Mouse (Mus musculus) CH12.LX (cell line): ENCODE data around the gene Brd2. TPM values are rescaled to one million over a fixed set of nuclear protein-coding genes. Genes with fewer than 3 reads are reported as not detected.

ENCODE experiments used
- DNase-seq: peaks from one replicate; pipeline ENCODE4 v3.0.0-alpha.2; 2013; ENCODE audit errors: extremely low read depth
- H3K27ac ChIP-seq: 2 replicates; pipeline ENCODE4 v1.5.1; 2012; ENCODE audit warnings: low read depth, mild to moderate bottlenecking, control low read depth, moderate library complexity; ENCODE audit not compliant: insufficient read depth
- H3K27me3 ChIP-seq: replicated peaks from 2 replicates; pipeline ENCODE3; 2012; ENCODE audit warnings: inconsistent platforms
- H3K36me3 ChIP-seq, 2 experiments: replicated peaks in 1 of 2; 2 replicates each; pipeline versions ENCODE3 to v1.6.1; 2012; ENCODE audit warnings: inconsistent platforms in 1 of 2, low read length in 1 of 2, mild to moderate bottlenecking in 1 of 2, mixed read lengths in 1 of 2, moderate library complexity in 1 of 2; ENCODE audit not compliant: control insufficient read depth in 1 of 2, insufficient read depth in 1 of 2
- H3K4me1 ChIP-seq, 2 experiments: 2 replicates each; pipeline ENCODE4 v1.6.1; 2012; ENCODE audit warnings: inconsistent platforms in 1 of 2, moderate library complexity in 1 of 2; ENCODE audit not compliant: insufficient read depth in 2 of 2, control insufficient read depth in 1 of 2
- H3K4me2 ChIP-seq: 2 replicates; pipeline ENCODE4 v1.6.1; 2012; ENCODE audit warnings: low read depth, mild to moderate bottlenecking, control low read depth; ENCODE audit not compliant: poor library complexity, insufficient read depth, severe bottlenecking
- H3K4me3 ChIP-seq, 3 experiments: fragments of 150-350 bp in 1 of 3; sonication (generic) in 1 of 3; replicated peaks in 1 of 3; 2 replicates each; pipeline versions ENCODE3 to v1.5.1; 2011 to 2012; ENCODE audit warnings: low read depth in 2 of 3, low read length in 2 of 3, mild to moderate bottlenecking in 2 of 3, moderate library complexity in 2 of 3, control low read depth in 1 of 3, improper control_type of control experiment in 1 of 3, inconsistent platforms in 1 of 3, mixed read lengths in 1 of 3; ENCODE audit not compliant: poor library complexity in 1 of 3
- H3K79me2 ChIP-seq: replicated peaks from 2 replicates; pipeline ENCODE4 v1.6.1; 2012; ENCODE audit warnings: mild to moderate bottlenecking, moderate library complexity; ENCODE audit not compliant: control insufficient read depth, poor library complexity, insufficient read depth, severe bottlenecking; ENCODE audit errors: extremely low read depth
- H3K9ac ChIP-seq: 2 replicates; pipeline ENCODE4 v1.6.1; 2012; ENCODE audit warnings: low read depth, mild to moderate bottlenecking, control low read depth, moderate library complexity; ENCODE audit not compliant: insufficient read depth
- H3K9me3 ChIP-seq: replicated peaks from 2 replicates; pipeline ENCODE3; 2012; ENCODE audit warnings: low read length, inconsistent platforms, mixed read lengths
- BHLHE40 ChIP-seq: IDR thresholded peaks from 2 replicates; pipeline ENCODE4 v1.6.1; 2011; ENCODE audit warnings: mild to moderate bottlenecking, low read depth, low read length, improper control_type of control experiment
- CHD1 ChIP-seq: IDR thresholded peaks from 2 replicates; pipeline ENCODE4 v1.6.1; 2012; ENCODE audit warnings: low read depth, low read length, improper control_type of control experiment, inconsistent platforms
- ELF1 ChIP-seq: IDR thresholded peaks from 2 replicates; pipeline ENCODE4 v1.6.1; 2014; ENCODE audit warnings: low read depth, mild to moderate bottlenecking, inconsistent platforms, low read length, improper control_type of control experiment
- ETS1 ChIP-seq: conservative IDR thresholded peaks from 2 replicates; pipeline ENCODE4 v1.6.1; 2012; ENCODE audit warnings: low read depth, mild to moderate bottlenecking, inconsistent platforms, low read length, improper control_type of control experiment, moderate library complexity
- GABPA ChIP-seq: IDR thresholded peaks from 2 replicates; pipeline ENCODE4 v1.6.1; 2012; ENCODE audit warnings: low read depth, low read length, improper control_type of control experiment, inconsistent platforms; ENCODE audit not compliant: insufficient replicate concordance
- IRF4 ChIP-seq: IDR thresholded peaks from 2 replicates; pipeline ENCODE4 v1.6.1; 2014; ENCODE audit warnings: low read depth, mild to moderate bottlenecking, inconsistent platforms, low read length, improper control_type of control experiment
- JUN ChIP-seq: IDR thresholded peaks from 2 replicates; pipeline ENCODE4 v1.6.1; 2011; ENCODE audit warnings: low read depth, mild to moderate bottlenecking, low read length, improper control_type of control experiment, moderate library complexity; ENCODE audit not compliant: insufficient read depth
- JUND ChIP-seq: conservative IDR thresholded peaks from 2 replicates; pipeline ENCODE4 v1.6.1; 2011; ENCODE audit warnings: low read depth, low read length, improper control_type of control experiment
- KAT2A ChIP-seq: IDR thresholded peaks from 2 replicates; pipeline ENCODE4 v1.6.1; 2012; ENCODE audit warnings: low read length, improper control_type of control experiment, inconsistent platforms; ENCODE audit not compliant: insufficient replicate concordance
- MAX ChIP-seq: IDR thresholded peaks from 2 replicates; pipeline ENCODE4 v1.6.1; 2011; ENCODE audit warnings: low read length, improper control_type of control experiment
- MEF2A ChIP-seq: IDR thresholded peaks from 2 replicates; pipeline ENCODE4 v1.6.1; 2014; ENCODE audit warnings: low read depth, mild to moderate bottlenecking, inconsistent platforms, low read length, improper control_type of control experiment, borderline replicate concordance
- MXI1 ChIP-seq: IDR thresholded peaks from 2 replicates; pipeline ENCODE4 v1.6.1; 2011; ENCODE audit warnings: mild to moderate bottlenecking, low read depth, low read length, improper control_type of control experiment
- MYC ChIP-seq: IDR thresholded peaks from 2 replicates; pipeline ENCODE4 v1.6.1; 2011; ENCODE audit warnings: low read depth, mild to moderate bottlenecking, improper control_type of control experiment, low read length
- NELFE ChIP-seq: IDR thresholded peaks from 2 replicates; pipeline ENCODE4 v1.6.1; 2011; ENCODE audit warnings: low read depth, low read length, improper control_type of control experiment
- POLR2A ChIP-seq: IDR thresholded peaks from 2 replicates; pipeline ENCODE4 v1.6.1; 2011; ENCODE audit warnings: low read depth, mild to moderate bottlenecking, improper control_type of control experiment, low read length
- SIN3A ChIP-seq: IDR thresholded peaks from 2 replicates; pipeline ENCODE4 v1.6.1; 2012; ENCODE audit warnings: low read length, improper control_type of control experiment, inconsistent platforms
- SMC3 ChIP-seq: IDR thresholded peaks from 2 replicates; pipeline ENCODE4 v1.6.1; 2011; ENCODE audit warnings: low read depth, low read length, improper control_type of control experiment
- TBP ChIP-seq: conservative IDR thresholded peaks from 2 replicates; pipeline ENCODE4 v1.6.1; 2011; ENCODE audit warnings: low read depth, low read length, improper control_type of control experiment
- UBTF ChIP-seq: IDR thresholded peaks from 2 replicates; pipeline ENCODE4 v1.6.1; 2012; ENCODE audit warnings: low read depth, mild to moderate bottlenecking, inconsistent platforms, low read length, improper control_type of control experiment, moderate library complexity
- USF1 ChIP-seq: IDR thresholded peaks from 2 replicates; pipeline ENCODE4 v1.6.1; 2014; ENCODE audit warnings: low read depth, mild to moderate bottlenecking, inconsistent platforms, low read length, improper control_type of control experiment
- USF2 ChIP-seq: conservative IDR thresholded peaks from 2 replicates; pipeline ENCODE4 v1.6.1; 2011; ENCODE audit warnings: low read depth, low read length, improper control_type of control experiment
- ZC3H11A ChIP-seq: IDR thresholded peaks from 2 replicates; pipeline ENCODE4 v1.6.1; 2012; ENCODE audit warnings: low read depth, mild to moderate bottlenecking, inconsistent platforms, low read length, improper control_type of control experiment
- ZNF384 ChIP-seq: IDR thresholded peaks from 2 replicates; pipeline ENCODE4 v1.6.1; 2012; ENCODE audit warnings: low read depth, low read length, improper control_type of control experiment, inconsistent platforms
- dilution Hi-C: fragments of 300-500 bp; cut with MboI; formaldehyde crosslinking; loops from 2 replicates; pipeline ENCODE4 v1.14.3; 2020; ENCODE audit warnings: low sequenced_read_pairs; ENCODE audit not compliant: extremely low pct_unique_long_range_greater_than_20kb, extremely low pct_ligation_motif_present
- in situ Hi-C: fragments of 300-500 bp; cut with MboI; formaldehyde crosslinking; loops from 3 replicates; pipeline ENCODE4 v1.14.3; 2019; ENCODE audit warnings: low sequenced_read_pairs, low pct_ligation_motif_present, low pct_unique_long_range_greater_than_20kb, mixed read lengths
- polyA plus RNA-seq: library from polyadenylated mRNA; unstranded; fragments of >175 nt; gene quantifications from 2 replicates; pipeline ENCODE4 v1.2.1, GENCODE M21; 2012; ENCODE audit warnings: low read depth; ENCODE audit not compliant: insufficient read length
- total RNA-seq, 2 experiments: library from RNA; depleted of rRNA; stranded (reverse); fragments of 300-350 nt in 1 of 2; fragments of >200 nt in 1 of 2; gene quantifications; 2 replicates each; pipeline ENCODE4 v1.2.3; 2012 to 2014

The Brd2 gene
- total and polyA plus RNA-seq, 3 experiments, result 101 to 247 (median 141) TPM

- in situ Hi-C loops, result no loop called here
- Histone ChIP-seq H3K9me3 (no peaks in the 10 kb centered on the region), H3K27ac (no peak overlapping the region), H3K4me1 (peaks cover 5 to 48% of the 10 kb centered on the region in 2 experiments), H3K79me2 (no peaks in the 10 kb centered on the region), H3K36me3 (peaks cover 6 to 37% of the 10 kb centered on the region in 2 experiments)
- no peak for DNase-seq
- TF ChIP-seq SMC3, result no peak
- no peak for TF ChIP-seq MAX
- no peak for TF ChIP-seq SIN3A
- no peak for TF ChIP-seq GABPA
- no peak for TF ChIP-seq MYC
- TF ChIP-seq NELFE, result no peak
- TF ChIP-seq JUND, result no peak
- no peak for TF ChIP-seq MXI1
- TF ChIP-seq UBTF, result no peak
- no peak for TF ChIP-seq CHD1
- no peak for TF ChIP-seq ELF1
- no peak for TF ChIP-seq ZC3H11A
- TF ChIP-seq JUN, result no peak
- TF ChIP-seq USF1, result no peak
- no peak for TF ChIP-seq ETS1
- no peak for TF ChIP-seq KAT2A
- TF ChIP-seq, all 38 proteins: peak for 0
- no peak overlapping the region for H3K9ac ChIP-seq
- no peak overlapping the region for H3K4me2 ChIP-seq
- H3K27me3 ChIP-seq, result no peaks in the 10 kb centered on the region
- dilution Hi-C loops, result no loop called here
- H3K4me3 ChIP-seq, result no peak overlapping the region
Observed at GRCm38 (mm10) chr17:34138655-34139054, 16.2 kb upstream of the Brd2 start.

GRCm38 (mm10) chr17:34137601-34138000 lies 15.2 kb upstream of the Brd2 start:
- dilution Hi-C loops, result no loop called here
- Histone ChIP-seq H3K4me3 (no peak overlapping the region), H3K9me3 (no peaks in the 10 kb centered on the region), H3K9ac (no peak overlapping the region), H3K36me3 (peaks cover 6 to 37% of the 10 kb centered on the region in 2 experiments), H3K79me2 (no peaks in the 10 kb centered on the region), H3K27me3 (no peaks in the 10 kb centered on the region), H3K4me1 (peaks cover 2 to 39% of the 10 kb centered on the region in 2 experiments), H3K4me2 (no peak overlapping the region), H3K27ac (no peak overlapping the region)
- in situ Hi-C loops, result no loop called here
- no peak for DNase-seq
- no peak for TF ChIP-seq BHLHE40
- TF ChIP-seq USF2, result no peak
- no peak for TF ChIP-seq SIN3A
- TF ChIP-seq TBP, result no peak
- no peak for TF ChIP-seq IRF4
- TF ChIP-seq MXI1, result no peak
- no peak for TF ChIP-seq USF1
- no peak for TF ChIP-seq JUND
- no peak for TF ChIP-seq MAX
- no peak for TF ChIP-seq MEF2A
- no peak for TF ChIP-seq ZNF384
- TF ChIP-seq POLR2A, result no peak
- TF ChIP-seq SMC3, result no peak
